In the genomic region with DNA sequence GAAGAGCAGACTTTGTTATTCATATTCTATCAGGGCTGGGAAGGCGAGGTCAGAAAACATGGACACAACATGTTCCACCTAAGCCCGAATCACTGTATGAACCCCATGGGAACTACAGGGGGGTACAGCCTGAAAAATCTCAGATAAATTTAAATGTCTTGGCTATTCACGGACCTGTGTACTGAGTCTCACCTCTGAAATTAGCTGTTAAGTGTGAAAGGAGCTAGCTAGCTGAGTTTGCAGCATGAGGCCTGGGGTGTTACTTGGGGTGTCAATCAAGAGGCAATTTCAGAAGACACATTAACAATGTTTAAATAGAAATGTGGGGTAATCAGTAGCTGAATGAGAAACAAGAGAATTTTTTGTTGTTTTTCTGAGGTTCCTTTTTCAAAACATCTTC, we compare ENCODE assay signal across 29 mouse cellular contexts.
"Had no signal": no experiment of that assay in that cellular context is flagged by ENCODE, and none has a peak within 500 bp of the region (broad histone marks: within the 10 kb centered on the region; RNA-seq: fewer than 3 reads in every experiment).

No protein-coding gene starts in this region.

- H3K36me3 ChIP-seq: heart, embryonic 13.5 days; heart, embryonic 15.5 days; hindbrain, embryonic 13.5 days; hindbrain, embryonic 15.5 days; kidney, embryonic 15.5 days; limb, embryonic 10.5 days; limb, embryonic 12.5 days; liver, embryonic 13.5 days; liver, embryonic 15.5 days had no signal

- H3K9me3 ChIP-seq: heart, embryonic 13.5 days; heart, embryonic 15.5 days; hindbrain, embryonic 13.5 days; hindbrain, embryonic 15.5 days; kidney, embryonic 15.5 days; limb, embryonic 10.5 days; limb, embryonic 12.5 days; liver, embryonic 13.5 days; liver, embryonic 15.5 days had no signal

- H3K27me3 ChIP-seq: heart, embryonic 13.5 days; heart, embryonic 15.5 days; hindbrain, embryonic 13.5 days; hindbrain, embryonic 15.5 days; kidney, embryonic 15.5 days; limb, embryonic 12.5 days; liver, embryonic 13.5 days; liver, embryonic 15.5 days had no signal

- H3K4me1 ChIP-seq: heart, embryonic 15.5 days; hindbrain, embryonic 13.5 days; hindbrain, embryonic 15.5 days; kidney, embryonic 15.5 days; limb, embryonic 10.5 days; limb, embryonic 12.5 days; liver, embryonic 13.5 days; liver, embryonic 15.5 days had no signal

- ATAC-seq: hindbrain, postnatal 0 days; intestine, embryonic 16.5 days; liver, postnatal 0 days had no signal

- H3K9ac ChIP-seq: heart, embryonic 13.5 days; heart, embryonic 15.5 days; hindbrain, embryonic 13.5 days; hindbrain, embryonic 15.5 days; kidney, embryonic 15.5 days; limb, embryonic 12.5 days; liver, embryonic 13.5 days; liver, embryonic 15.5 days; liver, postnatal 0 days had no signal

- DNase-seq: gastrocnemius, postnatal 14 days; gastrocnemius, postnatal 36 days; heart, adult 11 months; heart, adult 2 months; heart, postnatal 14 days; heart, postnatal 36 days; kidney, adult 11 months; kidney, adult 2 months; kidney, adult 9 months; kidney, postnatal 14 days; kidney, postnatal 4 days; liver; liver, embryonic 13.5 days; liver, postnatal 0 days had no signal

- H3K4me3 ChIP-seq: heart, adult 2 months; heart, embryonic 13.5 days; heart, embryonic 15.5 days; hindbrain, embryonic 13.5 days; hindbrain, embryonic 15.5 days; kidney, embryonic 15.5 days; layer of hippocampus, adult 2 months; left cerebral cortex, adult 2 months; limb, embryonic 10.5 days; limb, embryonic 12.5 days; liver, embryonic 13.5 days; liver, embryonic 15.5 days had no signal

- H3K27ac ChIP-seq: heart, adult 2 months; heart, embryonic 13.5 days; heart, embryonic 15.5 days; hindbrain, embryonic 13.5 days; hindbrain, embryonic 15.5 days; hindbrain, postnatal 0 days; kidney, embryonic 15.5 days; kidney, postnatal 0 days; layer of hippocampus, adult 2 months; left cerebral cortex, adult 2 months; limb, embryonic 10.5 days; limb, embryonic 12.5 days; liver, embryonic 13.5 days; liver, embryonic 15.5 days had no signal

- H3K4me2 ChIP-seq: heart, embryonic 11.5 days; heart, embryonic 13.5 days; heart, embryonic 15.5 days; hindbrain, embryonic 13.5 days; hindbrain, embryonic 15.5 days; kidney, embryonic 15.5 days; limb, embryonic 12.5 days; liver, embryonic 11.5 days; liver, embryonic 13.5 days; liver, embryonic 15.5 days had no signal
